Mouse (Mus musculus) forebrain, postnatal 0 days (tissue): ENCODE measurements at regions not wholly inside any gene's neighbourhood (a gene's known extent, or its start where the extent isn't known, plus 50 kb on each side); places are given as distances from the start of the nearest gene placed in this dataset.

ENCODE experiments used
- ATAC-seq: fragments of 200-750 bp; cut with Nextera tagmentation; 2 replicates; pipeline ENCODE4 v1.8.0; 2017; ENCODE audit warnings: mild to moderate bottlenecking, moderate library complexity
- DNase-seq: peaks from one replicate; pipeline ENCODE4 v3.0.0-alpha.2; 2015
- H3K27ac ChIP-seq: fragments of 300-500 bp; sonication (generic); 2 replicates; pipeline ENCODE4 v1.5.1; 2014; ENCODE audit warnings: low read depth, mild to moderate bottlenecking, antibody characterized with exemption, low read length, moderate library complexity, mixed read lengths
- H3K27me3 ChIP-seq: fragments of 300-500 bp; sonication (generic); 2 replicates; pipeline ENCODE4 v1.6.1; 2014; ENCODE audit warnings: mild to moderate bottlenecking, low read length, mixed read lengths; ENCODE audit not compliant: insufficient read depth
- H3K36me3 ChIP-seq: fragments of 300-500 bp; sonication (generic); 2 replicates; pipeline ENCODE4 v1.6.1; 2014; ENCODE audit warnings: mild to moderate bottlenecking, moderate library complexity; ENCODE audit not compliant: insufficient read depth
- H3K4me1 ChIP-seq: fragments of 300-500 bp; sonication (generic); 2 replicates; pipeline ENCODE4 v1.6.1; 2014; ENCODE audit warnings: antibody characterized with exemption; ENCODE audit not compliant: insufficient read depth
- H3K4me2 ChIP-seq: fragments of 300-500 bp; sonication (generic); 2 replicates; pipeline ENCODE4 v1.6.1; 2014; ENCODE audit warnings: low read depth, mild to moderate bottlenecking, moderate library complexity
- H3K4me3 ChIP-seq: fragments of 300-500 bp; sonication (generic); 2 replicates; pipeline ENCODE4 v1.5.1; 2014; ENCODE audit warnings: low read depth, low read length, mixed read lengths
- H3K9ac ChIP-seq: fragments of 300-500 bp; sonication (generic); 2 replicates; pipeline ENCODE4 v1.6.1; 2014; ENCODE audit warnings: mild to moderate bottlenecking
- H3K9me3 ChIP-seq: fragments of 300-500 bp; sonication (generic); 2 replicates; pipeline ENCODE4 v1.6.1; 2016; ENCODE audit warnings: low read length
- CTCF ChIP-seq: sonication (generic); IDR thresholded peaks from 2 replicates; pipeline ENCODE4 v1.5.1; 2016; ENCODE audit warnings: antibody characterized with exemption, control low read depth, low read depth
- WGBS: fragments of 180-500 bp; shearing (Covaris S2); extraction: QIAGEN DNeasy Blood & Tissue Kit; methylation state at CpG from one replicate; pipeline ENCODE4 v1.1.7; 2014; 5-methylcytosine and 5-hydroxymethylcytosine counted together

- Histone ChIP-seq H3K4me1 (no peaks in the 10 kb centered on the region), H3K27ac (no peak overlapping the region), H3K27me3 (no peaks in the 10 kb centered on the region), H3K36me3 (no peaks in the 10 kb centered on the region), H3K9me3 (no peaks in the 10 kb centered on the region), H3K9ac (no peak overlapping the region), H3K4me2 (no peak overlapping the region), H3K4me3 (no peak overlapping the region)
- WGBS = 98% methylated on average over 2 of the region's 2 CpGs
- DNase-seq (no peak), ATAC-seq (no peak)
- no peak for TF ChIP-seq CTCF
These were observed 927.8 kb downstream of the Trim52 start for GRCm38 (mm10) chr14:107033807-107034206.

GRCm38 (mm10) chr14:107051946-107052551, 946.1 kb downstream of the Trim52 start:
- Histone ChIP-seq H3K4me2 (no peak overlapping the region), H3K36me3 (no peaks in the 10 kb centered on the region), H3K27me3 (no peaks in the 10 kb centered on the region), H3K4me1 (no peaks in the 10 kb centered on the region), H3K4me3 (no peak overlapping the region), H3K9me3 (no peaks in the 10 kb centered on the region), H3K27ac (no peak overlapping the region), H3K9ac (no peak overlapping the region)
- no peak for TF ChIP-seq CTCF
- DNase-seq (no peak), ATAC-seq (no peak)
- 81% methylated on average over 4 of the region's 4 CpGs for WGBS

GRCm38 (mm10) chr14:107068592-107068991, 962.6 kb downstream of the Trim52 start:
- DNase-seq = no peak
- Histone ChIP-seq H3K4me3 (no peak overlapping the region), H3K9me3 (no peaks in the 10 kb centered on the region), H3K27ac (no peak overlapping the region), H3K4me1 (no peaks in the 10 kb centered on the region), H3K4me2 (no peak overlapping the region), H3K36me3 (no peaks in the 10 kb centered on the region), H3K27me3 (no peaks in the 10 kb centered on the region), H3K9ac (no peak overlapping the region)
- no peak for TF ChIP-seq CTCF
- no peak for ATAC-seq

- Histone ChIP-seq H3K4me2 (no peak overlapping the region), H3K4me1 (no peaks in the 10 kb centered on the region), H3K27ac (no peak overlapping the region), H3K27me3 (no peaks in the 10 kb centered on the region), H3K36me3 (no peaks in the 10 kb centered on the region), H3K4me3 (no peak overlapping the region), H3K9me3 (no peaks in the 10 kb centered on the region), H3K9ac (no peak overlapping the region)
- TF ChIP-seq CTCF = no peak
- ATAC-seq (no peak), DNase-seq (peak; percentile 9)
These were observed 974.4 kb downstream of the Trim52 start for GRCm38 (mm10) chr14:107080407-107080806.
